Mouse (Mus musculus): ENCODE data around the gene Rrp12. TPM values are rescaled to one million over a fixed set of nuclear protein-coding genes. Genes with fewer than 3 reads are reported as not detected.
"Not testable (repeated sequence)": the region's sequence is repeated elsewhere in the genome, so short reads cannot be mapped to it uniquely, and the experiment has no call there.

The Rrp12 gene
- polyA plus RNA-seq (2017; shearing (Covaris generic)), result 1 to 10 TPM; 6.9 to 8.8 TPM

- ATAC-seq, result peak; percentile 96
These were observed at the start of gene Rrp12 for GRCm38 (mm10) chr19:41895460-41896318. TSS of gene Rrp12 (minus strand) at chr19:41896173.

DNA sequence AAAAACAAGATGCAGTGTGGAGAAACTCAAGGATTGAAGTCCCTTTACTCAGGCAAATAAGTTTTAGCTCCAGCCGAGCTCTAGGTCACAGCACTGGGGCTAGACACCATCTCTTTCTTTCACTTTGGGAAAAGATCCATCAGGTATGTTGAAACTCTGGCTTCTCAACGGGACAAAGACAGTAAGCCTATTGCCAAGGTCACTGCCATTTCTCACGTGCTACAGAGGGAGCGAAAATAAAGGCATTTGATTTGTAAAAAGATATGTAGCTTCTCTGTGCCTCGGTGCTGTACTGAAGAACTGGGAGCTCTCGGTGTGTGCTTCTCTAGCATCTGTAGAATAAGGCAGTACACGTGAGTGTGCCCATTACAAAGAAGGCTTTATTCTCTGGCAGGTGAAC is 47.9 kb upstream of the Rrp12 start:
- ATAC-seq, result no peak

GRCm38 (mm10) chr19:41938539-41938938 is 42.6 kb upstream of the Rrp12 start:
- ATAC-seq, result no peak

DNA sequence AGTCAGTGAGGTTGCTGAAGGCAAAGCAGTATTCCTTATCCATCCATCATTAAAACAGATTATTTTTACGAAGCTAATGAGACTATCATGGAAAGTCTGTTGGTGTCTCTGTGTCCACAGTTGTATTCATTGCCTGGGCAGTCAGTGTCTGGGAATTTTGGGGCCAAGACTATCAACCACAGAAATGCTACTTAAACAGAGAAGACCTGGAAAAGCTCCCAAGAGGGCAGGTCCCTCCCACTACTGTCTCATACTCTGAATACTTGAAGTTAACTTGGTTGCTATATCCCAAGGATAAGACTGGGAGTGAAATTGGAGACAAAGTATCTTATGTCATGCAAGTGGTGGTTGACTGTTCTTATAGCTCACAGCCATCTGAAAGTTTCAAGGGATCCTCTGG is 39.9 kb upstream of the Rrp12 start:
- no peak for ATAC-seq

DNA sequence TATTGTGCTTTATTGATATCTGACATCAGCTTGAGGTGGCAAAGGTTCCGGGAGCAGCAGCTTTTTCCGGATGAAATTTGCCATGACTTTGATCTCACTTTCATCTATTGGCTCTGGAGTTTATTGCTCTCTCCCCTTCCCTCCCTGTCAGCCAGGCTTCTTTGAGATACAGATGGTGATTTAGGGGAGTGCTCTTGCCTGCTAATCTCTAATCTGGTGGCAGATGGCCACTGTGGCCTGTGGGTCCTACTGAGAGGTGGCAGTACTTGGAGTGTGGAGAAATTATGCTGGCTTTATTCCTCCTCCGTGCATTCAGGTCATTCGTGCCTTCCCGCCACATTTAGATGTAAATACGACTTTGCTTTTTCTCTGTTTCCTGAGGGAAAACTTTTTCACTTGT is 38.2 kb upstream of the Rrp12 start:
- ATAC-seq, result no peak

DNA sequence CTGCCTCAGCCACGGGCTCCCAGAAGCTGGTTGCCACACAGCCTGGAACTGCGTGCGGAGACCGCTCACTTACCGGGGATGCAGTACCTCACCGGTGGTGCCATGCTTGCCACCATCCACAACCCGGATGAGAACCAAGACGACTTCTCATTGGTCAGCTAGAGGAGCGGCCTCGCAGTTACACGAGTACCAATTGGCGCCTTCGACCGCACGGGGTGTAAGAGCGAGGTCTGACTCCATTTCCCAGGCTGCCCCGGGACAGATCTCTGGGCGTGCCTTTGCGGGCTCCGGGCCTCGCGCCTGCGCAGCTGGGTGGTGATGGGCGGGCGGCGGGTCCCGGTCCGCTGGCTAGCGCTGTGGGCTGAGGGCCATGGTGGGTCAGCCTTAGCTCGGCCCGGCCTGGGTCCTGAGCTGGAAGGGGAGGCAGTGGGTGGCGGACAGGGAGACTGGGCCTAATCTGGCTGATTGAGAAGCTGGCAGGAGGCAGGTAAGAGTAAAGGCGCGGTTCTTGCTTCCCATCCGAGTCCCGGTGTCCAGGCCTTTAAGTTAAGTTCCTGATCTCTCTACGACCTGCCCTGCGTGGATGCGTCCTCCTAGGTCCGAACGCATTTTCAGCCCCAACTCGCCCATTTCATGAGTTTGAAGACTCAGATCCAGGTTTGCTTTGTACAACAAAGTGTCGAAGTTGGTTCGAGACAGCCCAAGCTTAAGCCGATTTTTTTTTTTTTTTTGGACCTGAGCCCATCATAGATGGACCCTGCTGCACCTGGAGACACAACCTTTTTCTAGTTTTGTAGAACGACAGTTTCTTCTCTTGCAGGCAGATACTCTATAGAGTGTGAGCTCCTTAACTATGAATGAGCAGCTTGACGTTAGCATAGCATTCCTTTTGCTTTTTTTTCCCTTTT is 37.5 kb upstream of the Rrp12 start, which contains the start of the genes Exosc1 and Zdhhc16:
Exosc1 (minus strand) TSS at position 245 of the 908 bp plus-strand sequence.
Zdhhc16 (plus strand) TSS at position 302 of the 908 bp plus-strand sequence.
- ATAC-seq, result peak; percentile 99

DNA sequence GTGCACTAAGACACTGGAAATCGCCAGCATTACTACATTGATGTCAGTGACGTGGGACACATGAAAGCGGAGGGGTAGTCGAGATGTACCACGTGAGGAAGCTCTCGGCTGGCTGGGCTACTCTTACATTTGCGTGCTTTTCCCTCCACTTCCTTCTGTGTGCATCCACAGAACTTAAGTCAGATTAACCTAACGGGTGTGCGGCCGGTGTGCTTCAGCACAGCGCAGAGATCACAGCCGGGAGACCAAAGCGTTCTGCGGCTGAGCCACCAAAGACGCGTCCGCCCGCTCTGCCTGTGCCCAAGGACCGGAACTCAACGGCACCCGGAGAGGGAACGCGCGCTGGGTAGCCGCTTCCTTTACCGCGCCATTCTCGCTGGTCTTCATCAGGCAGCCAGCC is 36.7 kb upstream of the Rrp12 start:
- ATAC-seq, result peak; percentile 45

DNA sequence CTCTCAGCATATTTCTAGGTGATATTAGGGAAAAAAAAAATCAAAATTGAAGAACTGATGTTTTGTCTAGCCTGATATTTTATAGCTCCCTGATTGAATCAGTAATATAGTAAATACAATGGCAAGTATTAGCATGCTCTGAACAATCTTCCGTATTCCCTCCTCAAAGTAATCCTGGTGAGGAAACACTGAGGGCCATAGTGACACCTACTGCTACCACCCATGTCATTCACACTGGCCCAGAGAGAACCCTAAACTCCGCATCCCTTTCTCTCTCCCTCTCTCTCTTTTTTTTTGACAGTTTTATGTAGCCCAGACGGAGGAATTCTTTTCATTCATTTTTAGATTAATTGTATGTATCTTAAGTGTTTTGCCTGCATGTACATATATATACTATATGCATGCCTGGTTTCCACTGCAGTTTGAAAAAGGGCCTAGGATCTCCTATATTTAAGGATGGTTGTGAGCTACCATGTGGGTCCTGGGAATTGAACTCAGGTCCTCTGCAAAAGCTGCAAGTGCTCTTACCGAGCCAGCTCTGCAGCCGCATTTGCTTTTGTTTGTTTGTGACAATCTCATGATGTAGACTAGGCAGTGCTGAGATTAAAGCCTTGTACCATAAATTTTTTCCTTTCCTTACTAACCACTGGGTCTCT is 24.6 kb upstream of the Rrp12 start:
- ATAC-seq, result no peak

DNA sequence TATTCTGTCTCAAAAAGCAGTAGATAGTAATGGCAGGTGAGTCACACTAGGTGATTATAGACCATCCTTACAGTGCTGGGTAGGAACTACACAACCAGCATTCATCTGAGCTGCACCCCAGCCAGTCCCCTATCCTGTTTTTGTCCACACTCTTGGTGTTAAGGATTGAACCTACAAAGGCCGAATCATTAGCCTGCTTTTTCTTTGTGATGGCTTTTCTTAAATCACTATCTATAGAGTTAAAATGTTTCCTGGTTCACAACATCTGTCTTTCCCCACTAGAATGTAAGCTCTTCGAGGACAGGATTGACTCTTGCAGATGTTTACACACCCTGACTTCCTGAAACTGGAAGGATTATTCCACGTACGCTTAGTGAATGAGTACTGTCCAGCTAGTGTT is 23.5 kb upstream of the Rrp12 start:
- ATAC-seq, result no peak

DNA sequence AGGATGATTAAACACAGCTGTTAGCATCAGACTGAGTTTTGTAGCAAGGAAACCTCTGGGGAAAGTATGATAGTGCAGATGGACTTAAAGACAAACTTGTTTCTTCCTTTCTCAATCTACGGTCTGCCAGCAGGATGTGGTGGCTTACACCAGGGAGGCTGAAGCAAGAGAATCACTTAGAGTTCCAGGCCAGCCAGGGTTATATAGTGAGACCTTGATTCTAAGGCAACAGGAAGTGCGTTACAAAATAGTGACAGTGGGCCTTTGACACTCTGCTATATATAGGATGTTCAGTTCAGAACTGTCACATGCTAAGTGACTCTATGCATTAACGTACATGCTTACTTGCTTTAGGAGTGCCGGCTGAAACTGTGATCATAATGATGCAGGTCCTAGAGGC is 20.9 kb upstream of the Rrp12 start:
- ATAC-seq, result no peak

DNA sequence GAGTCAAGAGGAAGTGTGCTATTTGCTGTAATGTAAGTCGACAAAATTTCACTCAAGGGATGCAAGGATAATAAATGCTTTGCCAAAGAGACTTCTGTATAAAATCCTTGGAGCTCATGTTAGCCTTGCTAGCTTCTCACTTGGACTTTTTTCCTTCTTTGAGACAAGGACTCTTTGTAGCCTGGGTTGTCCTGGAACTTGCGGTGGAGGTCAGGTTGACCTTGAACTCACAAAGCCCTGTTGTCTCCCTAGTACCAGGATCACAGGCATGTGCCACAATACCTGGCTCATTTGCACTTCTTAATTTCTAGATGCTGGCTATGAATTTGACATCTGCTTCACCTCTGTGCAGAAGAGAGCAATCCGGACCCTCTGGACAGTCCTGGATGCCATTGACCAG is 19.3 kb upstream of the Rrp12 start:
- ATAC-seq, result no peak

GRCm38 (mm10) chr19:41914592-41914882 is 18.6 kb upstream of the Rrp12 start:
- not testable (repeated sequence) for ATAC-seq

- no peak for ATAC-seq
These were observed 18.0 kb upstream of the Rrp12 start for GRCm38 (mm10) chr19:41913774-41914591.

DNA sequence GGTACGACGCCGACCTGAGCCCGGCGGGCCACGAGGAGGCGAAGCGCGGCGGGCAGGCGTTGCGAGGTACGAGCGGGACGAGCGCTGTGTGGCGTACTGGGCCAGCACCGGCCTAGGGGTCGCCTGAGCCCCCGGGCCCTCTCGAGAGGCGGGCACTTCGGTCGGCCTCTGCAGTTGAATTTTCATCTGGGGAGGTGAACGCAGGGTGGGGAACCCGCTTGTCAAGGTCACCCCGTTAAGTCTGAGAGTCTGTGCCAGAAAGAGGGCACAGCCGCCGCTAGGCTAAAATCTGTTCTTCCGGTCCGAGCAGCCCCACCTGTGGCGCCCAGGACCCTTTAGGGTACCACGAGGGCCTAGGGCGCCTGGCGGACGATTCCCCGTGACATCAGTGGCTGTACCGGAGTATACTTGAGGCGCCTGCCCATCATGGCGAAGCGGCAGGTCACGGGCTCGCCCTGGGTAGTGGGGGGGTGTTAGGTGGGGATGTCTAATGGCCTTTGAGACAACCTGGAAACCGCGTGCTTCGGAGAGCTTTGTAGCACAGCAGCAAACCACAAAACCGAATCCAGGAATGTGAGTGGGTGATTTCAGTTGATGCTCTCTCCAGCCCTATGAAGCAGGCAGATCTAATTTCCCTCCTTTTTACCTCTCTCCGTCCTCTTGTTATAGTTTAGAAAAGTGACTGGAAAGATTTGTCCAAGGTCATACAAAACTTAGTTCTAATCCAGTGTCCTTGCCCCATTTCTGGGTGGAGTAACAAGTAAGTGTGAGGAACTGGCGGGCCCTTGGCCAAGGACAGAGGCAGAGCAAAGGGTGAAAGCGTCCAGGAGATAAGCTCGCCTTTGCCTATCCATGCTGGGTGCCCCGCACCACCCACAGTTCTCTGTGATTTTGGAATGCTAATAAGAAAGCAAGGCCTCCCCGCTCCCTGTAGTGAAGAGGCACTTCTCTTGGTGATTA is 16.4 kb upstream of the Rrp12 start:
- peak; percentile 6 for ATAC-seq

- peak; percentile 80 for ATAC-seq
These were observed 15.5 kb upstream of the Rrp12 start, which contains the start of gene Pgam1 for GRCm38 (mm10) chr19:41911178-41912073. TSS of gene Pgam1 (plus strand) at chr19:41911923.

DNA sequence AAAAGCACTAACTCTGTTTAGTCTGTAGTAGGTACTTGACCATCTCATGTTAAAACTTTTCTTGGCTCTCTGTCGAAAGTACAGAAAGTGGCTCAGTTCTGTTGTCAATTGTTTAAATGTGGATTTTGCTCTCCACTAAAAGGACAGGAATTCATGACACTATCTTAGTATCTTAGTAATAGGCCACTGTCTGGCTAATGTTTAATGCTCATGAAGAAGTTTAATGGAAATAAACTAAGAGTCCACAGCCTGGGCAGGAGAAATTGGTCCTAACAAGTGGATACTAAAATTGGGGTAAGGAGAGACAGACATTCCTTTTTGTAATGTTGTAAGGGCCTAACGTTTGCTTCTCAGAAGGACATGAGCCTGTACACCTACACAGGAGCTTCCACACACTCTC is 14.4 kb upstream of the Rrp12 start:
- ATAC-seq, result no peak

DNA sequence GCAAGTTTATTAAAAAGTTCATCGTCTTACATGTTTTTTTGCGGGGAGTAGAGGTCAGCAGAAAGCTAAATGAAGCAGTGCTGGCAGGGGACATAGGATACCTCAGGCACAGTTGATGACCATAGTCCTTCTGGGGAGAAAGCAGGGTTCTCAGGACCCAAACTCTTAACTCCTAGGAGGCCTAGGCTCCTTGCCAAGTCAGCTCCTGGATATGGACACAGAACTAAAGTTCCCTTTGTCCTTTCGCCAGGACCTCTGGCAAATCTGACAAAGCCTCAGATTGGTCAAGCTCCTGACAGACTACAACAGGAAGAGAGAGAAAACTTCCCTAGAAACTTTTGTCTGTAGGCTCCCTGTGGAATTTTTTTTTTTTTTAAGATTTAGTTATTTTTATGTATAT is 12.8 kb upstream of the Rrp12 start:
- no peak for ATAC-seq

GRCm38 (mm10) chr19:41907079-41907760 is 11.2 kb upstream of the Rrp12 start:
- no peak for ATAC-seq
